Mouse (Mus musculus): Measurements from ENCODE around the gene Kmt2b. TPM values are rescaled to one million over a fixed set of nuclear protein-coding genes. Genes with fewer than 3 reads are reported as not detected.

Gene Kmt2b
- polyA plus RNA-seq, 1 experiment from 2014 or later: 9.3 TPM

GRCm38 (mm10) chr7:30544327-30544726 is 44.2 kb downstream of the Kmt2b start:
- no peak for DNase-seq (ENCODE audit: low spot score)

GRCm38 (mm10) chr7:30540572-30540971 is 48.0 kb downstream of the Kmt2b start:
- no peak for DNase-seq (ENCODE audit: low spot score)

GRCm38 (mm10) chr7:30534633-30535577 is 53.6 kb downstream of the Kmt2b start, which contains the start of gene Arhgap33:
TSS of gene Arhgap33 (minus strand) at chr7:30535060.
- peak; percentile 99 for DNase-seq (ENCODE audit: low spot score)

DNA sequence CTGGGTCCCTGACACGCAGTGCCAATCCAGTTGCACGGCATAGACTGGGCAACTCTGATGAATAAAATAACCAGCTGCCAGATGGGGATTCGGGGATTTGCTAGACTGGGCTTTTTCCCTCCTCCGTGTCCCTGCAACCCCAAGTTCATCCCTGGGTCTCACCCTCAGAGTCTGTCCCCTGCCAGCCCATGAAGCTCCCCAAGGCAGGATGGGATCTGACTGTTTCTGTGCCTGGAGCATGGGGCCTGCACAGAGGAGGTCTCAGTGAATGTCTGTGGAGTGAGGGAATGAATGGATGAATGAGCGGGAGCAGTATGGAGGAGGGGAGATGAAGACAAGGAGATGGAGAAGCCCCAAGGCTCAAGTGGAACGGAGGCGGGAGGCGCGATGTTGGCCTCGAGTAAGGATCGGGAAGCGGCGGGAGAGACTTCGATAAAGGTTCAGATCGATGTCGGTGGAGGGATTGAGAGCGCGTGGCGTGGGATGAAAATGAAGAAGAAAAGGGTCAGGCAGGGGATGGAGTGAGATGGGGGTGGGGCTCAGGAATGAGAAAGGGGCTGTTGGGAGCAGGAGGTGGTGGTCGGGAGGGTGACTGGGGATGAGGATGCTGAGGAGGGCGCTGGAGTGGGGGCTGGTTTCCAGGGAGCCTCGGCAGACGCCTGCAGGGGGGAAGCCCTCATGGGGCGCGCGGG is 54.4 kb downstream of the Kmt2b start:
- no peak for DNase-seq (ENCODE audit: low spot score)

- no peak for DNase-seq (ENCODE audit: low spot score)
Measured at GRCm38 (mm10) chr7:30532931-30533330, 55.6 kb downstream of the Kmt2b start.

GRCm38 (mm10) chr7:30531291-30531815 is 57.2 kb downstream of the Kmt2b start:
- DNase-seq (ENCODE audit: low spot score): no peak

GRCm38 (mm10) chr7:30526981-30527380 is 61.5 kb downstream of the Kmt2b start:
- DNase-seq (ENCODE audit: low spot score): no peak

DNA sequence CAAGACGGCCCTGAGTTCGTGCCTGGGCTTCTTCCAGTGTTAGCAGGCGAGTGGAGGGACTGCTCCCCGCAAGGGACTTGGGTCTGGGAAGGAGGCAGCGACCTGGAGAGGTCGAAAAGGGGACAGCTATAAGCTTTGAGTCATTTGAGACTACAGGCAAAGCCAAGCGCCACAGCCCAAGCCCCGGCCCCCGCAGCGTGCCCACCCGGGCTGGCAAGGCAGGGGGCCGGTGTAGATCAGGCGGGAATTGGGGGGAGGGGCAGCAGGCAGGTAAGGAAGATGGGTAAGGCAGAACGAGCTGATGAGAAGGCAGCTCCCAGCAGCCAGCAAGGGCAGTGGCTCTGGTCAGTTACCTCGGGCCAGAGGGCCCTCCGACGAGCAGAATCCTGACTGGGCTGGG is 62.1 kb downstream of the Kmt2b start:
- no peak for DNase-seq (ENCODE audit: low spot score)

DNA sequence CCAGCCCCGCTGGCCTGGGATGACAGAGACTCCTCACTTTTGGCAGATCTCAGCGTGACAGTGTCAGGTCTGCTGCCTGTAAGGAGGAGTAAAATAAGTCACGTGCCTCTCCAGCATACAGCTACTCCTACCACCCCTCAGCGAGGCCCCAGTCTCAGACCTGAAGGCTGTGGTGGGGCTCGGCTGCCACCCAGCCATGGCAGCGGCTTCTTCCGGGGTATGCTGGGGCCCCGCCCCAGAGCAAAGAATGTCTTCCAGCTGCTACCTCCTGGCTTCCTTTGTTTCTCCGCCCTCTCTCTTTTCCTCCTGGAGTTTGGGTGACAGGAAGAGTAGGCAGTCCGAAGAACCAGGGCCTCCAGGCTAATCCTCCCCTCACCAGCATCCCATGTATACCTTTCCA is 62.6 kb downstream of the Kmt2b start:
- DNase-seq (ENCODE audit: low spot score): peak; percentile 21

DNA sequence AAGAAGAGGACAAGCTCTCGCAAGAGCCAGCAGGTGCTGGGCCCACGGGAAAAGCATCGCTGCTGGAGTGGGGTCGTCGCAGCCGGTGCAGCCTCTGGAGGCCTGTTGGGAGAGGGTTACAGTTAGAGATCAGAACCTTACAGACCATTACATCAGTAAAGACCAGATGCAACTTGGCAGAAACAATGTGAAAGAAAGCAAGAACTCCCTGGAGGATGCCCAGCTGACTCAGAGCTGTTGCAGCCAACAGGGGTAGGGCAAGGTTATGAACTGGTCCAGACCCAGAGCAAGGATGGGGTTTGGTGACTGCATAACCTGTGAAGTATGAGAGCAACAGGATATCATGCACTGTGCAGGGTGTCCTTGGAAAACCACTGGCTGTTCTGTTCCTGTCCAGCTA is 64.0 kb downstream of the Kmt2b start:
- DNase-seq (ENCODE audit: low spot score): no peak

DNA sequence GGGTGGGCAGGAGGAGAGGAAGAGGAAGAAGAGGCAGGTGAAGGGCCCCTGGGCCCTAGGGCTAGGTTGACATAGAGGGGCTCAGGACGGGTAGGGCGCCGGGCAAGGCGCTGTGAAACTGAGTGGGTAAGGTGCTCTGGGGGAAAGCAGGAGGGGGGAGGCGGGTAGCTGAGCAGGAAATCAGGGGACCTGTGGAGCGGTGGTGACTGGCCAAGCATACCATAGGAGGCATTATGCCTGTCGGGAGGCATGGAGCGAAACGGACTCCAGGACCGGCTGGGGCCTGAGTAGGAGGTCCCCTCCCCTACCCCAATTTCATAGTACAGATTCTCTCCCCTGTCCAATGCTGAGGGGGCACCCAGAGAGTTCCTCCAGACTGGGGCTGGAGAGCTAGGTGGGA is 65.7 kb downstream of the Kmt2b start:
- DNase-seq (ENCODE audit: low spot score): no peak

- no peak for DNase-seq (ENCODE audit: low spot score)
Measured at GRCm38 (mm10) chr7:30520856-30521255, 67.7 kb downstream of the Kmt2b start.

DNA sequence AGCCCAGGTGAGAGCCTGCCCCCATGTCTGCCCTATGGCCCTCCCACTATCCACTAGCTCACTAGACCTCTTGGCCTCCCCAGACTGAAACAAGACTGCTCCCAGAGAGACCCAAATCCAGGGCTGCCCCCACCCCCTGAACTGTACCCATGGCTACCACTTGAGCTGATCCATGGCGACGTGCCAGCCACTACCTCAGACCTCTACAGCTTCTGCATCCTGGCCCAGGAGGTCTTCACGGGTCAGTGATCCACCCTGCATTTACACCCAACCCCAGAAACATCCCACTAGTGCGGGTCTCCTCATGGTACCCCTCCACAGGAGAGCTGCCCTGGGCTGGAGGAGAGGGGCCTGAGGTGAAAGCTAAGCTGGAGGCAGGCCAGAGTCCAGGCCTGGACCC is 68.1 kb downstream of the Kmt2b start:
- DNase-seq (ENCODE audit: low spot score): no peak

Small RNA genes lying within 50 kb of the gene (microRNA-seq; reads per million reads assigned to microRNA genes)
- 3.3 reads per million for gene Gm38670 (ENCODE audit: borderline number of aligned reads)
- gene Mir3569 (ENCODE audit: borderline number of aligned reads): 1.2 reads per million

Other genes starting within 250 kb of the Kmt2b start
- 0.14 and 0.18 TPM in 2 replicates for gene Lrfn3, start 226.0 kb downstream of the Kmt2b start, polyA plus RNA-seq (2015; fragmentation: Nextera tagmentation; extraction: Ambion mirVana)
- 112 and 116 TPM in 2 replicates for gene Tyrobp, start 175.0 kb downstream of the Kmt2b start, polyA plus RNA-seq (2015; fragmentation: Nextera tagmentation; extraction: Ambion mirVana)
- gene Hcst, start 168.9 kb downstream of the Kmt2b start, polyA plus RNA-seq (2015; fragmentation: Nextera tagmentation; extraction: Ambion mirVana): 110 and 139 TPM in 2 replicates
- gene Nfkbid, start 167.0 kb downstream of the Kmt2b start, polyA plus RNA-seq (2015; fragmentation: Nextera tagmentation; extraction: Ambion mirVana): 20.2 and 20.3 TPM in 2 replicates
- gene Aplp1, start 143.2 kb downstream of the Kmt2b start, polyA plus RNA-seq (2015; fragmentation: Nextera tagmentation; extraction: Ambion mirVana): 1.3 and 2.8 TPM in 2 replicates
- 0.10 and 0.17 TPM in 2 replicates for gene Kirrel2, start 131.0 kb downstream of the Kmt2b start, polyA plus RNA-seq (2015; fragmentation: Nextera tagmentation; extraction: Ambion mirVana)
- 0.29 and 0.46 TPM in 2 replicates for gene Nphs1, start 130.4 kb downstream of the Kmt2b start, polyA plus RNA-seq (2015; fragmentation: Nextera tagmentation; extraction: Ambion mirVana)
- gene Prodh2, start 95.1 kb downstream of the Kmt2b start, polyA plus RNA-seq (2015; fragmentation: Nextera tagmentation; extraction: Ambion mirVana): not detected in 2 replicates
- 3.6 and 4.6 TPM in 2 replicates for gene Arhgap33, start 53.7 kb downstream of the Kmt2b start, polyA plus RNA-seq (2015; fragmentation: Nextera tagmentation; extraction: Ambion mirVana)
- 6.9 and 7.5 TPM in 2 replicates for gene Hspb6, start 36.5 kb downstream of the Kmt2b start, polyA plus RNA-seq (2015; fragmentation: Nextera tagmentation; extraction: Ambion mirVana)
- gene Proser3, start 36.4 kb downstream of the Kmt2b start, polyA plus RNA-seq (2015; fragmentation: Nextera tagmentation; extraction: Ambion mirVana): 3.6 and 5.2 TPM in 2 replicates
- gene Lin37, start 28.9 kb downstream of the Kmt2b start, polyA plus RNA-seq (2015; fragmentation: Nextera tagmentation; extraction: Ambion mirVana): 91.1 and 96.6 TPM in 2 replicates
- gene U2af1l4, start 25.4 kb downstream of the Kmt2b start, polyA plus RNA-seq (2015; fragmentation: Nextera tagmentation; extraction: Ambion mirVana): 101 and 112 TPM in 2 replicates
- 8.4 and 9.8 TPM in 2 replicates for gene Gm49396, start 25.4 kb downstream of the Kmt2b start, polyA plus RNA-seq (2015; fragmentation: Nextera tagmentation; extraction: Ambion mirVana)
- gene Psenen, start 25.1 kb downstream of the Kmt2b start, polyA plus RNA-seq (2015; fragmentation: Nextera tagmentation; extraction: Ambion mirVana): 203 and 204 TPM in 2 replicates
- 4.0 and 7.8 TPM in 2 replicates for gene Igflr1, start 23.3 kb downstream of the Kmt2b start, polyA plus RNA-seq (2015; fragmentation: Nextera tagmentation; extraction: Ambion mirVana)
- 0.31 and 0.32 TPM in 2 replicates for gene Zbtb32, start 10.2 kb upstream of the Kmt2b start, polyA plus RNA-seq (2015; fragmentation: Nextera tagmentation; extraction: Ambion mirVana)
- 0.75 and 0.90 TPM in 2 replicates for gene Upk1a, start 24.1 kb upstream of the Kmt2b start, polyA plus RNA-seq (2015; fragmentation: Nextera tagmentation; extraction: Ambion mirVana)
- 989 and 1,078 TPM in 2 replicates for gene Cox6b1, start 37.4 kb upstream of the Kmt2b start, polyA plus RNA-seq (2015; fragmentation: Nextera tagmentation; extraction: Ambion mirVana)
- not detected in 2 replicates for gene Etv2, start 47.1 kb upstream of the Kmt2b start, polyA plus RNA-seq (2015; fragmentation: Nextera tagmentation; extraction: Ambion mirVana)
- gene Rbm42, start 61.6 kb upstream of the Kmt2b start, polyA plus RNA-seq (2015; fragmentation: Nextera tagmentation; extraction: Ambion mirVana): 151 and 153 TPM in 2 replicates
- gene Haus5, start 76.3 kb upstream of the Kmt2b start, polyA plus RNA-seq (2015; fragmentation: Nextera tagmentation; extraction: Ambion mirVana): 50.2 and 51.0 TPM in 2 replicates
- not detected in 2 replicates for gene Pmis2, start 82.9 kb upstream of the Kmt2b start, polyA plus RNA-seq (2015; fragmentation: Nextera tagmentation; extraction: Ambion mirVana)
- gene 2200002J24Rik, start 110.2 kb upstream of the Kmt2b start, polyA plus RNA-seq (2015; fragmentation: Nextera tagmentation; extraction: Ambion mirVana): 0.81 and 1.2 TPM in 2 replicates
- gene Atp4a, start 123.5 kb upstream of the Kmt2b start, polyA plus RNA-seq (2015; fragmentation: Nextera tagmentation; extraction: Ambion mirVana): 1.4 and 1.5 TPM in 2 replicates
- gene Tmem147, start 140.8 kb upstream of the Kmt2b start, polyA plus RNA-seq (2015; fragmentation: Nextera tagmentation; extraction: Ambion mirVana): 173 and 184 TPM in 2 replicates
- gene Gapdhs, start 155.0 kb upstream of the Kmt2b start, polyA plus RNA-seq (2015; fragmentation: Nextera tagmentation; extraction: Ambion mirVana): 0.43 TPM in 1 of 2 replicates, not detected in the other
- 2.0 and 4.1 TPM in 2 replicates for gene Sbsn, start 162.7 kb upstream of the Kmt2b start, polyA plus RNA-seq (2015; fragmentation: Nextera tagmentation; extraction: Ambion mirVana)
- 10.7 and 12.7 TPM in 2 replicates for gene Dmkn, start 175.0 kb upstream of the Kmt2b start, polyA plus RNA-seq (2015; fragmentation: Nextera tagmentation; extraction: Ambion mirVana)
- 36.0 and 39.0 TPM in 2 replicates for gene Krtdap, start 199.2 kb upstream of the Kmt2b start, polyA plus RNA-seq (2015; fragmentation: Nextera tagmentation; extraction: Ambion mirVana)
- 0.95 and 1.5 TPM in 2 replicates for gene Ffar2, start 235.0 kb upstream of the Kmt2b start, polyA plus RNA-seq (2015; fragmentation: Nextera tagmentation; extraction: Ambion mirVana)

Data from thymus, postnatal 0 days (tissue).